Mouse (Mus musculus) heart, embryonic 16.5 days (tissue): Measurements from ENCODE around the gene Tfr2. TPM values are rescaled to one million over a fixed set of nuclear protein-coding genes. Genes with fewer than 3 reads are reported as not detected.

Experiments used
- ATAC-seq: fragments of 200-750 bp; cut with Nextera tagmentation; replicated peaks from 2 replicates; pipeline ENCODE4 v1.8.0; 2017; ENCODE audit warnings: moderate number of reproducible peaks; ENCODE audit not compliant: insufficient read depth, low FRiP score; ENCODE audit errors: extremely low read depth
- H3K27ac ChIP-seq: fragments of 300-500 bp; sonication (generic); 2 replicates; pipeline ENCODE4 v1.5.1; 2014; ENCODE audit warnings: mild to moderate bottlenecking, low read length, control low read depth, moderate library complexity
- H3K27me3 ChIP-seq: fragments of 300-500 bp; sonication (generic); 2 replicates; pipeline ENCODE4 v1.6.1; 2014; ENCODE audit warnings: low read length, mixed read lengths; ENCODE audit not compliant: control insufficient read depth, insufficient read depth
- H3K36me3 ChIP-seq: fragments of 300-500 bp; sonication (generic); 2 replicates; pipeline ENCODE4 v1.6.1; 2014; ENCODE audit not compliant: control insufficient read depth, insufficient read depth
- H3K4me1 ChIP-seq: fragments of 300-500 bp; sonication (generic); 2 replicates; pipeline ENCODE4 v1.6.1; 2014; ENCODE audit warnings: low read length, mixed read lengths; ENCODE audit not compliant: control insufficient read depth, insufficient read depth
- H3K4me2 ChIP-seq: fragments of 300-500 bp; sonication (generic); 2 replicates; pipeline ENCODE4 v1.6.1; 2014; ENCODE audit warnings: low read depth, mild to moderate bottlenecking, control low read depth, low read length
- H3K4me3 ChIP-seq: fragments of 300-500 bp; sonication (generic); 2 replicates; pipeline ENCODE4 v1.5.1; 2014; ENCODE audit warnings: mild to moderate bottlenecking, control low read depth, low read length
- H3K9ac ChIP-seq: fragments of 300-500 bp; sonication (generic); 2 replicates; pipeline ENCODE4 v1.6.1; 2014; ENCODE audit warnings: low read length, control low read depth
- H3K9me3 ChIP-seq: fragments of 300-500 bp; sonication (generic); replicated peaks from 2 replicates; pipeline ENCODE4 v1.6.1; 2016; ENCODE audit warnings: low read length; ENCODE audit not compliant: control insufficient read depth
- WGBS: fragments of 180-500 bp; shearing (Covaris S2); extraction: QIAGEN DNeasy Blood & Tissue Kit; methylation state at CpG from one replicate; pipeline ENCODE4 v1.1.7; 2014; 5-methylcytosine and 5-hydroxymethylcytosine counted together
- polyA plus RNA-seq: library from polyadenylated mRNA; unstranded; fragments of >200 nt; fragmentation: Nextera tagmentation; extraction: Ambion mirVana; gene quantifications from 2 replicates; pipeline ENCODE4 v1.2.1, GENCODE M21; 2015

The Tfr2 gene
- polyA plus RNA-seq, 1 experiment from 2014 or later, result 0.54 TPM

- peaks cover 11% of the 10 kb centered on the region for H3K4me1 ChIP-seq
- no peaks in the 10 kb centered on the region for H3K27me3 ChIP-seq
- H3K4me3 ChIP-seq, result no peak overlapping the region
- H3K27ac ChIP-seq, result no peak overlapping the region
- H3K9ac ChIP-seq, result no peak overlapping the region
- H3K36me3 ChIP-seq, result no peaks in the 10 kb centered on the region
- no peaks in the 10 kb centered on the region for H3K9me3 ChIP-seq
- H3K4me2 ChIP-seq, result no peak overlapping the region
- 85% methylated on average over 7 of the region's 7 CpGs for WGBS
- no peak for ATAC-seq
Observed at GRCm38 (mm10) chr5:137615347-137615746, 45.7 kb downstream of the Tfr2 start.

GRCm38 (mm10) chr5:137623937-137624530 lies 54.4 kb downstream of the Tfr2 start:
- Histone ChIP-seq H3K9ac (no peak overlapping the region), H3K4me2 (no peak overlapping the region), H3K36me3 (no peaks in the 10 kb centered on the region), H3K4me3 (no peak overlapping the region), H3K4me1 (peaks cover 3% of the 10 kb centered on the region; the same call in 1 of the 2 replicates), H3K27me3 (no peaks in the 10 kb centered on the region), H3K9me3 (no peaks in the 10 kb centered on the region), H3K27ac (no peak overlapping the region)
- WGBS, result 70% methylated on average over 11 of the region's 11 CpGs
- ATAC-seq, result no peak

- Histone ChIP-seq H3K4me1 (peaks cover 25% of the 10 kb centered on the region), H3K27me3 (no peaks in the 10 kb centered on the region), H3K4me3 (peak overlapping the region; percentile 69), H3K9ac (peak overlapping the region; percentile 73), H3K9me3 (no peaks in the 10 kb centered on the region), H3K36me3 (no peaks in the 10 kb centered on the region), H3K4me2 (peak overlapping the region; percentile 67), H3K27ac (peak overlapping the region; percentile 93)
- ATAC-seq, result no peak
- WGBS, result 2% methylated on average over 9 of the region's 9 CpGs
Observed at GRCm38 (mm10) chr5:137627991-137628390, 58.4 kb downstream of the Tfr2 start.

- WGBS, result under 1% methylated on average over 46 of the region's 46 CpGs
- Histone ChIP-seq H3K9me3 (no peaks in the 10 kb centered on the region), H3K36me3 (peaks cover under 1% of the 10 kb centered on the region; the same call in 1 of the 2 replicates), H3K4me1 (peaks cover 25% of the 10 kb centered on the region), H3K9ac (peak within 1 kb of the TSS; percentile 89), H3K4me2 (peak within 1 kb of the TSS; percentile 91), H3K4me3 (peak within 1 kb of the TSS; percentile 84), H3K27ac (peak within 1 kb of the TSS; percentile 93), H3K27me3 (no peaks in the 10 kb centered on the region)
- ATAC-seq, result peak; percentile 95
Observed at GRCm38 (mm10) chr5:137628498-137629305, 59.1 kb downstream of the Tfr2 start, which contains the start of the genes Fbxo24, Lrch4 and Gm20605. TSS of gene Fbxo24 (minus strand) at chr5:137629002. TSS of gene Lrch4 (plus strand) at chr5:137629121. TSS of gene Gm20605 (plus strand) at chr5:137629175.

GRCm38 (mm10) chr5:137629306-137629721 lies 59.7 kb downstream of the Tfr2 start:
- peak; percentile 8; the same call in 1 of the 2 replicates for ATAC-seq
- Histone ChIP-seq H3K9ac (peak overlapping the region; percentile 89), H3K27ac (peak overlapping the region; percentile 91), H3K36me3 (peaks cover 5% of the 10 kb centered on the region), H3K9me3 (no peaks in the 10 kb centered on the region), H3K27me3 (no peaks in the 10 kb centered on the region), H3K4me3 (peak overlapping the region; percentile 84), H3K4me1 (peaks cover 25% of the 10 kb centered on the region), H3K4me2 (peak overlapping the region; percentile 91)
- under 1% methylated on average over 23 of the region's 23 CpGs for WGBS

GRCm38 (mm10) chr5:137629906-137630545 lies 60.4 kb downstream of the Tfr2 start:
- H3K27ac ChIP-seq, result peak overlapping the region; percentile 91
- ATAC-seq, result no peak

GRCm38 (mm10) chr5:137630602-137631001 lies 61.0 kb downstream of the Tfr2 start:
- Histone ChIP-seq H3K9ac (peak overlapping the region; percentile 89), H3K4me3 (peak overlapping the region; percentile 84), H3K36me3 (peaks cover 11% of the 10 kb centered on the region), H3K27ac (peak overlapping the region; percentile 91), H3K4me2 (peak overlapping the region; percentile 91), H3K9me3 (no peaks in the 10 kb centered on the region), H3K27me3 (no peaks in the 10 kb centered on the region), H3K4me1 (peaks cover 25% of the 10 kb centered on the region)
- 29% methylated on average over 3 of the region's 3 CpGs for WGBS
- ATAC-seq, result no peak

More at GRCm38 (mm10) chr5:137629906-137630545, 60.4 kb downstream of the Tfr2 start:
- Histone ChIP-seq H3K4me2 (peak overlapping the region; percentile 91), H3K36me3 (peaks cover 5% of the 10 kb centered on the region), H3K27me3 (no peaks in the 10 kb centered on the region), H3K4me1 (peaks cover 25% of the 10 kb centered on the region), H3K9me3 (no peaks in the 10 kb centered on the region), H3K4me3 (peak overlapping the region; percentile 84), H3K9ac (peak overlapping the region; percentile 89)
- WGBS, result 18% methylated on average over 6 of the region's 6 CpGs

GRCm38 (mm10) chr5:137631171-137631570 lies 61.5 kb downstream of the Tfr2 start:
- Histone ChIP-seq H3K9ac (peak overlapping the region; percentile 89), H3K4me2 (peak overlapping the region; percentile 91), H3K4me1 (peaks cover 25% of the 10 kb centered on the region), H3K27ac (peak overlapping the region; percentile 91), H3K27me3 (no peaks in the 10 kb centered on the region), H3K36me3 (peaks cover 15% of the 10 kb centered on the region), H3K4me3 (peak overlapping the region; percentile 84), H3K9me3 (no peaks in the 10 kb centered on the region)
- no peak for ATAC-seq
- WGBS, result 46% methylated on average over 9 of the region's 9 CpGs
